Mouse (Mus musculus): ENCODE measurements around the gene Plekhg4. TPM values are rescaled to one million over a fixed set of nuclear protein-coding genes. Genes with fewer than 3 reads are reported as not detected.

Plekhg4 gene
- polyA plus RNA-seq, 1 experiment from 2014 or later, result 0.32 TPM

DNA sequence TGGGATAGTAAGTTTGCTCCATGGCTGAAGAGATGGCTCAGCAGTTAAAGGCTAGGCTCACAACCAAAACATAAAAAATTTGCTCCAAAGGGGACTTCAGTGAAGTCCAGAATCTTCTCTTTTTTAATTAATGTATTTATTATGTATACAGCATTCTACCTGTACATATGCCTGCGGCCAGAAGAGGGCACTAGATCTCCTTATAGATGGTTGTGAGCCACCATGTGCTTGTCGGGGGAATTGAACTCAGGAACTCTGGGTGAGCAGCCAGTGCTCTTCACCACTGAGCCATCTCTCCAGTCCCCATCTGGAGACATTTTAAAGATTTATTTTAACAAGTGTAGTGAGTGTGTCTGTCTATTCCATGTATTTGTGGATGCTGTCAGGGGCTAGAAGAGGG lies 6.0 kb upstream of the Plekhg4 start:
- 78% methylated on average over 2 of the region's 2 CpGs for WGBS
- peaks cover 8% of the 10 kb centered on the region; the same call in 1 of the 2 replicates for H3K4me1 ChIP-seq (ENCODE audit: insufficient read depth, low read length)
- H3K27ac ChIP-seq (ENCODE audit: low read length), result no peak overlapping the region
- H3K9me3 ChIP-seq (ENCODE audit: low read length), result no peaks in the 10 kb centered on the region
- no peak overlapping the region for H3K4me2 ChIP-seq (replicated peaks; ENCODE audit: low read depth, low read length)
- H3K4me3 ChIP-seq (ENCODE audit: low read length), result no peak overlapping the region
- no peak for ATAC-seq (ENCODE audit: low FRiP score, low TSS enrichment)
- H3K9ac ChIP-seq (replicated peaks; ENCODE audit: low read length), result no peak overlapping the region
- no peaks in the 10 kb centered on the region for H3K36me3 ChIP-seq (ENCODE audit: insufficient read depth, low read length)
- H3K27me3 ChIP-seq (ENCODE audit: insufficient read depth, low read length), result no peaks in the 10 kb centered on the region

DNA sequence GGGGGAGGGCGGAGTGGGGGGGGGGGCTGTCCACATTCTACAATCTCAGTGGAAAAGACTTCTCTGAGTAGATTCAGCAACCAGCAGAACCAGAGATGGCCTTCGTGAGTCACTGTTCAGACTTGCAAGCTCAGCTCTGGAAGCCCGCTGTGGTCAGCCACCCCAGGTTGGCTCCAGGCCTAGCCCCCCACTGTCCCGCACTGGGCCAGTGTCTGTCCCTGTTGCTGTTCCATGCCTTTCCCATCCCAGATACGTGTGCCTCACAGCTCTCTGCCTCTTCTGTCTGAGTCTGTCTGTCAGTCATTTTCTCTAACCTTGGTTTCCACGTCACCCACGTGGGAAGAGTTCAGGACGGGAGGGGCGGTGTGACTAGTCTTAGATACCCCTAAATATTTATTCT lies 601 bp upstream of the Plekhg4 start:
- Histone ChIP-seq H3K9me3 (ENCODE audit: low read length) (no peaks in the 10 kb centered on the region), H3K9ac (replicated peaks; ENCODE audit: low read length) (no peak overlapping the region), H3K36me3 (ENCODE audit: insufficient read depth, low read length) (no peaks in the 10 kb centered on the region), H3K4me3 (ENCODE audit: low read length) (no peak overlapping the region), H3K27me3 (ENCODE audit: insufficient read depth, low read length) (no peaks in the 10 kb centered on the region), H3K27ac (ENCODE audit: low read length) (no peak overlapping the region), H3K4me1 (ENCODE audit: insufficient read depth, low read length) (no peaks in the 10 kb centered on the region), H3K4me2 (replicated peaks; ENCODE audit: low read depth, low read length) (no peak overlapping the region)
- 83% methylated on average over 9 of the region's 9 CpGs for WGBS
- no peak for ATAC-seq (ENCODE audit: low FRiP score, low TSS enrichment)

- WGBS, result 36% methylated on average over 33 of the region's 33 CpGs
- Histone ChIP-seq H3K27me3 (ENCODE audit: insufficient read depth, low read length) (no peaks in the 10 kb centered on the region), H3K4me3 (ENCODE audit: low read length) (peak overlapping the region; percentile 26), H3K36me3 (ENCODE audit: insufficient read depth, low read length) (no peaks in the 10 kb centered on the region), H3K9ac (replicated peaks; ENCODE audit: low read length) (peak overlapping the region; percentile 42; the same call in 1 of the 2 replicates), H3K4me2 (replicated peaks; ENCODE audit: low read depth, low read length) (peak overlapping the region; percentile 46), H3K27ac (ENCODE audit: low read length) (no peak overlapping the region), H3K4me1 (ENCODE audit: insufficient read depth, low read length) (peaks cover 7% of the 10 kb centered on the region; the same call in 1 of the 2 replicates), H3K9me3 (ENCODE audit: low read length) (no peaks in the 10 kb centered on the region)
- peak; percentile 35; the same call in 1 of the 2 replicates for ATAC-seq (ENCODE audit: low FRiP score, low TSS enrichment)
Observed at GRCm38 (mm10) chr8:105374513-105374966, 1.5 kb downstream of the Plekhg4 start.

- no peaks in the 10 kb centered on the region for H3K9me3 ChIP-seq (ENCODE audit: low read length)
- 54% methylated on average over 19 of the region's 19 CpGs for WGBS
- H3K4me2 ChIP-seq (replicated peaks; ENCODE audit: low read depth, low read length), result no peak overlapping the region
- H3K9ac ChIP-seq (replicated peaks; ENCODE audit: low read length), result no peak overlapping the region
- ATAC-seq (ENCODE audit: low FRiP score, low TSS enrichment), result peak; percentile 63
- no peak overlapping the region; the same call in 1 of the 2 replicates for H3K27ac ChIP-seq (ENCODE audit: low read length)
- peaks cover 7% of the 10 kb centered on the region; the same call in 1 of the 2 replicates for H3K4me1 ChIP-seq (ENCODE audit: insufficient read depth, low read length)
- no peaks in the 10 kb centered on the region for H3K27me3 ChIP-seq (ENCODE audit: insufficient read depth, low read length)
- H3K36me3 ChIP-seq (ENCODE audit: insufficient read depth, low read length), result no peaks in the 10 kb centered on the region
- no peak overlapping the region for H3K4me3 ChIP-seq (ENCODE audit: low read length)
Observed at GRCm38 (mm10) chr8:105378673-105379072, 5.6 kb downstream of the Plekhg4 start.

DNA sequence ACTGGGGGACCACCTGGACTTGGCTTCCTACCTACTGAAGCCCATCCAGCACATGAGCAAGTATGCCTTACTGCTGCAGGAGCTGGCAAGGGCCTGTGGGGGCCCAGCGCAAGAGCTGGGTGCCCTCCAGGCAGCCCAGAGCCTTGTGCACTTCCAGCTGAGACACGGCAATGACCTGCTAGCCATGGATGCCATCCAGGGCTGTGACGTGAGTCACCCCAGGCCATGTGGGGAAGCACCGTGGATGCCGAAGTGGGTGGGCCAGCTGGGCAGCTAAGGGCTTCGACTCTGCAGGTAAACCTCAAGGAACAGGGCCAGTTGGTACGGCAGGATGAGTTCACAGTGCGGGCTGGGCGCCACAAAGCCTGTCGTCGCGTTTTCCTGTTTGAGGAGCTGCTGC lies 7.2 kb downstream of the Plekhg4 start:
- no peak for ATAC-seq (ENCODE audit: low FRiP score, low TSS enrichment)
- no peaks in the 10 kb centered on the region for H3K27me3 ChIP-seq (ENCODE audit: insufficient read depth, low read length)
- no peak overlapping the region for H3K4me3 ChIP-seq (ENCODE audit: low read length)
- no peak overlapping the region for H3K9ac ChIP-seq (replicated peaks; ENCODE audit: low read length)
- H3K4me2 ChIP-seq (replicated peaks; ENCODE audit: low read depth, low read length), result no peak overlapping the region
- H3K9me3 ChIP-seq (ENCODE audit: low read length), result no peaks in the 10 kb centered on the region
- 83% methylated on average over 12 of the region's 12 CpGs for WGBS
- no peaks in the 10 kb centered on the region for H3K36me3 ChIP-seq (ENCODE audit: insufficient read depth, low read length)
- H3K4me1 ChIP-seq (ENCODE audit: insufficient read depth, low read length), result peaks cover 7% of the 10 kb centered on the region; the same call in 1 of the 2 replicates
- H3K27ac ChIP-seq (ENCODE audit: low read length), result no peak overlapping the region

GRCm38 (mm10) chr8:105384070-105384469 lies 11.0 kb downstream of the Plekhg4 start:
- Histone ChIP-seq H3K27me3 (ENCODE audit: insufficient read depth, low read length) (no peaks in the 10 kb centered on the region), H3K9ac (replicated peaks; ENCODE audit: low read length) (no peak overlapping the region), H3K4me3 (ENCODE audit: low read length) (no peak overlapping the region), H3K27ac (ENCODE audit: low read length) (no peak overlapping the region), H3K4me2 (replicated peaks; ENCODE audit: low read depth, low read length) (no peak overlapping the region), H3K4me1 (ENCODE audit: insufficient read depth, low read length) (0 out of 2 replicates have a peak, but pooled peaks cover 5% of the 10 kb centered on the region), H3K36me3 (ENCODE audit: insufficient read depth, low read length) (no peaks in the 10 kb centered on the region), H3K9me3 (ENCODE audit: low read length) (no peaks in the 10 kb centered on the region)
- 97% methylated on average over 2 of the region's 2 CpGs for WGBS
- ATAC-seq (ENCODE audit: low FRiP score, low TSS enrichment), result no peak

DNA sequence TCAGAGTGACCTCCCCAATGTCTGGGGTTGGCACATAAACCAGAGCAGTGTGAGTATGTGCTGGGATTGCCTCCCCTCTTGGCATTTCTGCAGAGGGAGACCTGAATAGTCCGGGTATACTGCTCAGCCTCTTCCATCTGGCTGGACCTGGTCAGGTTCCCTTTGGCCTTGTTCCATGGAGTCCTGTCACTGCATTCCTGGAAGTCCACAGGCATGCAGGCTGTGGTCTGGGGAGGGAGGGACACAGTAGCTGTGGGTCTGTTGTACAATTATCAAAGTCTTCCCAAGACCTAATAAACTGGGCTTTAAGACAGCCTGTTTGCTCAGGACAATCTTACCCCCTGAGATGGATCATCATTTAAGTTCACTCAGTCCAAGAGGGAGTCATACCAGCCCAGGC lies 14.1 kb downstream of the Plekhg4 start:
- Histone ChIP-seq H3K4me1 (ENCODE audit: insufficient read depth, low read length) (0 out of 2 replicates have a peak, but pooled peaks cover 5% of the 10 kb centered on the region), H3K9me3 (ENCODE audit: low read length) (no peaks in the 10 kb centered on the region), H3K27me3 (ENCODE audit: insufficient read depth, low read length) (no peaks in the 10 kb centered on the region), H3K36me3 (ENCODE audit: insufficient read depth, low read length) (no peaks in the 10 kb centered on the region), H3K4me3 (ENCODE audit: low read length) (no peak overlapping the region), H3K27ac (ENCODE audit: low read length) (no peak overlapping the region), H3K4me2 (replicated peaks; ENCODE audit: low read depth, low read length) (no peak overlapping the region), H3K9ac (replicated peaks; ENCODE audit: low read length) (no peak overlapping the region)
- WGBS, result 58% methylated on average over 1 of the region's 1 CpGs
- ATAC-seq (ENCODE audit: low FRiP score, low TSS enrichment), result 0 out of 2 replicates have a peak, but pooled peaks have one; percentile 44

DNA sequence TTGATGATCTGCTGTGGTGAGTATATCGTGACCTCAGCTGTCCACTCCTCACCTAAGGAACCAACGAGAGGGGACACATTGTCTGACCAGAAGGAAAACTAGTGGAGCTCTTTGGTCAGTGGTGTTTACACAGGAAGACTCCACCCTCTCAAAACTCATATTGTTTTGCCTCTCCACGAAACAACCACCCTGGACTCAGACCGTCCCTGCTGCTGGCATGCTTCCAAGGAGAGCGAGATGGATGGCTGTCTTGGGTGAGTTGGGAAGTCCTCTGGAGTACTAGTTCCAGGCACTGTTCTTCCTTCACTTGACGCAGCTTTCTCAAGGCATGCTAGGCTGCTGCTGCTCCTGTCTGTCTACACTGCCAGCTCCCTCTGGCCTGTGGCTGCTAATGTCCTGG lies 16.0 kb downstream of the Plekhg4 start:
- Histone ChIP-seq H3K27ac (ENCODE audit: low read length) (no peak overlapping the region), H3K9me3 (ENCODE audit: low read length) (no peaks in the 10 kb centered on the region), H3K36me3 (ENCODE audit: insufficient read depth, low read length) (no peaks in the 10 kb centered on the region), H3K4me1 (ENCODE audit: insufficient read depth, low read length) (0 out of 2 replicates have a peak, but pooled peaks cover 5% of the 10 kb centered on the region), H3K9ac (replicated peaks; ENCODE audit: low read length) (no peak overlapping the region), H3K27me3 (ENCODE audit: insufficient read depth, low read length) (no peaks in the 10 kb centered on the region), H3K4me3 (ENCODE audit: low read length) (no peak overlapping the region), H3K4me2 (replicated peaks; ENCODE audit: low read depth, low read length) (no peak overlapping the region)
- ATAC-seq (ENCODE audit: low FRiP score, low TSS enrichment), result no peak
- 65% methylated on average over 6 of the region's 6 CpGs for WGBS

DNA sequence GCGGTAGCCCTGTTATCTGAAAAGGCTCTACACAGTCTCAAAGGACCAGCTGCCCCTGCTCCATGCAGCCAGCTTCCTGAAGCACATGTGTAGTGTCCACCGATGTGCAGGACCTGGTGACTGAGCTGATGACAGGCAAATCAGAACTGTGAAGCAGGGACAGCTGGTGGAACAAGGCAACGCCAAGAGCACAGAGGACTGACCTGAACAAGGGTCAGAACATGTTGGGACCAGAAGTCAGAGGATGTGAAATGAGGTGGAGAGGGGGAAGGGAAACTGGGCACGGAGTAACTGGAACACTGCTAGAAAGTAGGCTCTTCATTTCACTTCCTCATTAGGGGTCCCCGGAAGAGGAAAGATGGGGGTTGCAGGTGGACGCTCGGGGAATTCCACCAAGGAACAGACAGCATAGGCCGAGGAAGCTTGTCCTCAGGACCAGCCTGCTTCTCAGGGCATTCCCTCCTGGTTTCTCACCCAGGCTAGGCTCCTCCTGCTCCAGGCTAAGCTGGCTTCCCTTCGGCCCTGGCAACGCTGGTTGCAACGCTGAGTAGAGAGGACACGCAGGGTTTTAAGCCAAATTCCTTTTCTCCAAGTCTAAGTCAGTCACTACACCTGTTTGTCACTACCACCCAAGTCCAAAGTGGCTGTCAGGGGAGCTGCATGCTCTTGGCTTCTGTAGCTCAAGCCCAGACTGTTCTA lies 20.2 kb downstream of the Plekhg4 start:
- no peak overlapping the region for H3K4me3 ChIP-seq (ENCODE audit: low read length)
- no peaks in the 10 kb centered on the region for H3K9me3 ChIP-seq (ENCODE audit: low read length)
- no peak for ATAC-seq (ENCODE audit: low FRiP score, low TSS enrichment)
- no peaks in the 10 kb centered on the region for H3K36me3 ChIP-seq (ENCODE audit: insufficient read depth, low read length)
- WGBS, result 85% methylated on average over 12 of the region's 12 CpGs
- H3K4me1 ChIP-seq (ENCODE audit: insufficient read depth, low read length), result no peaks in the 10 kb centered on the region
- no peak overlapping the region for H3K9ac ChIP-seq (replicated peaks; ENCODE audit: low read length)
- H3K27me3 ChIP-seq (ENCODE audit: insufficient read depth, low read length), result no peaks in the 10 kb centered on the region
- H3K27ac ChIP-seq (ENCODE audit: low read length), result no peak overlapping the region
- no peak overlapping the region for H3K4me2 ChIP-seq (replicated peaks; ENCODE audit: low read depth, low read length)

DNA sequence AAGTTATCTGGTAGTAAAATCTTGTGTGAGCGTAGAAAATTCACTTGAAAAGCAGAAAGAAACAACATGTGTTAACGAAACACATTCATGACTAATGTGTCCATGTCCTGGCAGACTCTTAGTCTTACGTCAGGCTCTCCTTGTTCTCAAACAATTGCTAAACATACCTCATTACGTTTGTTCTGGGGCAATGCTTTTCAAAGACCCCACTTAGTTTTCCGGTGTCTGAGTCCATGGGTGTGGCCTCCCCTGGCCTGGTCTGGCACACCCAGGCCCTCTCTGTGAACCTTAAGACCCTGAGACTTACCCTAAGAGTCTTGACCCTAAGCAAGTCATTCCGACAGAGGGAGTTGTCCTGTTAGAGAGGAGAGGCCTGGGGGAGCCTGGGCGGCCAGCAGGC lies 20.8 kb downstream of the Plekhg4 start:
- WGBS, result 73% methylated on average over 7 of the region's 7 CpGs

More for the DNA sequence above, 20.8 kb downstream of the Plekhg4 start:
- no peak overlapping the region for H3K4me3 ChIP-seq (ENCODE audit: low read length)
- no peak overlapping the region for H3K27ac ChIP-seq (ENCODE audit: low read length)
- no peak for ATAC-seq (ENCODE audit: low FRiP score, low TSS enrichment)
- H3K4me1 ChIP-seq (ENCODE audit: insufficient read depth, low read length), result no peaks in the 10 kb centered on the region
- no peaks in the 10 kb centered on the region for H3K27me3 ChIP-seq (ENCODE audit: insufficient read depth, low read length)
- no peak overlapping the region for H3K9ac ChIP-seq (replicated peaks; ENCODE audit: low read length)
- H3K36me3 ChIP-seq (ENCODE audit: insufficient read depth, low read length), result no peaks in the 10 kb centered on the region
- H3K9me3 ChIP-seq (ENCODE audit: low read length), result no peaks in the 10 kb centered on the region
- H3K4me2 ChIP-seq (replicated peaks; ENCODE audit: low read depth, low read length), result no peak overlapping the region

All from kidney, embryonic 16.5 days (tissue).